Mouse (Mus musculus) embryonic facial prominence, embryonic 14.5 days (tissue): ENCODE data around the gene Nek10. TPM values are rescaled to one million over a fixed set of nuclear protein-coding genes. Genes with fewer than 3 reads are reported as not detected.

ENCODE experiments used
- ATAC-seq: fragments of 200-750 bp; cut with Nextera tagmentation; 2 replicates; pipeline ENCODE4 v1.8.0; 2017; ENCODE audit warnings: low read depth, moderate number of reproducible peaks, moderate TSS enrichment
- DNase-seq: peaks from one replicate; pipeline ENCODE4 v3.0.0-alpha.2; 2015; ENCODE audit warnings: low spot score
- H3K27ac ChIP-seq: fragments of 300-500 bp; sonication (generic); replicated peaks from 2 replicates; pipeline ENCODE4 v1.5.1; 2014; ENCODE audit warnings: low read depth, mild to moderate bottlenecking, low read length, moderate library complexity
- H3K27me3 ChIP-seq: fragments of 300-500 bp; sonication (generic); replicated peaks from 2 replicates; pipeline ENCODE4 v1.6.1; 2014; ENCODE audit warnings: low read length; ENCODE audit not compliant: control insufficient read depth, insufficient read depth
- H3K36me3 ChIP-seq: fragments of 300-500 bp; sonication (generic); 2 replicates; pipeline ENCODE4 v1.6.1; 2014; ENCODE audit warnings: low read length, mixed read lengths; ENCODE audit not compliant: control insufficient read depth, insufficient read depth
- H3K4me1 ChIP-seq: fragments of 300-500 bp; sonication (generic); 2 replicates; pipeline ENCODE4 v1.6.1; 2014; ENCODE audit warnings: antibody characterized with exemption, low read length; ENCODE audit not compliant: control insufficient read depth, insufficient read depth
- H3K4me2 ChIP-seq: fragments of 300-500 bp; sonication (generic); 2 replicates; pipeline ENCODE4 v1.6.1; 2014; ENCODE audit warnings: low read depth, mild to moderate bottlenecking, low read length, moderate library complexity, mixed read lengths
- H3K4me3 ChIP-seq: fragments of 300-500 bp; sonication (generic); 2 replicates; pipeline ENCODE4 v1.5.1; 2014; ENCODE audit warnings: low read depth, mild to moderate bottlenecking, low read length
- H3K9ac ChIP-seq: fragments of 300-500 bp; sonication (generic); 2 replicates; pipeline ENCODE4 v1.6.1; 2014; ENCODE audit warnings: low read depth, mild to moderate bottlenecking, low read length, moderate library complexity, mixed read lengths
- H3K9me3 ChIP-seq: fragments of 300-500 bp; sonication (generic); 2 replicates; pipeline ENCODE4 v1.6.1; 2016; ENCODE audit warnings: low read length; ENCODE audit not compliant: control insufficient read depth
- WGBS: fragments of 180-500 bp; shearing (Covaris S2); extraction: QIAGEN DNeasy Blood & Tissue Kit; methylation state at CpG from one replicate; pipeline ENCODE4 v1.1.7; 2014; 5-methylcytosine and 5-hydroxymethylcytosine counted together
- polyA plus RNA-seq: library from polyadenylated mRNA; unstranded; fragments of >200 nt; fragmentation: Nextera tagmentation; extraction: Ambion mirVana; gene quantifications from 2 replicates; pipeline ENCODE4 v1.2.1, GENCODE M21; 2014

Gene Nek10
- polyA plus RNA-seq, 1 experiment from 2014 or later = 0.58 TPM

DNA sequence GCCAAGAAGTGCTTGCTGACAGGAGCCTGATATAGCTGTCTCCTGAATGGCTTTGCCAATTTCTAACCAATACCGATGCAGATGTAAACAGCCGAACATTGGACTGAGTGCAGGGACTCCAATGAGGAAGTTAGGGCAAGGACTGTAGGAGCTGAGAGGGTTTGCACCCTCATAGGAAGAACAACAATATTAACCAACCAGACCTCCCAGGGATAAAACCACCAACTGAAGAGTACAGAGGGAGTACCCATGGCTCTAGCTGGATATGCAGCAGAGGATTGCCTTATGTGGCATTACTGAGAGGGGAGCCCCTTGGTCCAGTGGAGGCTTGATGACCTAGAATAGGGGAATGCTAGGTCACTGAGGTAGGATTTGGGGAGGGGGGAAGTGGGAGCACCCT is 92.1 kb downstream of the Nek10 start:
- 84% methylated on average over 2 of the region's 2 CpGs for WGBS
- Histone ChIP-seq H3K27me3 (no peaks in the 10 kb centered on the region), H3K9ac (no peak overlapping the region)

DNA sequence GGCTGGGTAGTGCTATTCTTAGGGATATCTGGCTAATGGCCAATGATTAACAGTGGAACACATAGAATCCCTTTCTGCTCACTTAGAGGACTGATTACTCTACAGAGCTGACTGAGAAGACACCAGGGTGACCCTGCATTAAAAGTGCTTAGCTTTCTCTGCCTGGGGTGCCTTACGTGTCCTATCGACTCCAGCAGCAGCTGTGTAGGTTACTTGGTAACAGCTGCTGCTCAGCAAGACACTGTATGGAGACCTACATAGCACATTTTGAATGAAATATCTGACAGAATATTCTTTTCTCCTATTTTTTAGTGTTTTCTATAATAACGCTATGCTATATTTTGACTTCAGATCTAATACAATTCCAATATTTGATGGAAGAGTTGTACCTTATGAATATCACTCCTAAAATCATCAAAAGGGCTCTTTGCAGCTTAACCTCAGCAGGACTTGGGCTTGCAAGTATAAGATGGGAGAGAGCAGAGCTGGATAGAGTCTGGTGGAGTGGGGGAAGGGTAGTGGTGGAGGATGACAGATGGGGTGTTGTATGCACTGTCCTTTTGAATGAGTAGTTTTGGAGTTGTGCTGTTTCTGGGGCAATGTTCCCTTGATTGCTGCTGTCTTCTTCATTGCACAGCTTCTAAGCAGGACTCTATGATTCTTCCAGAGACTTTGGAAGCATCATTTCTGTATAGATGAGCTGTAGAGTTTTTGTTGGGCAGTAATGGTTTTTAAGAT is 93.4 kb downstream of the Nek10 start:
- WGBS = 77% methylated on average over 3 of the region's 3 CpGs
- ATAC-seq (no peak), DNase-seq (no peak)
- Histone ChIP-seq H3K9me3 (no peaks in the 10 kb centered on the region), H3K9ac (no peak overlapping the region), H3K27ac (no peak overlapping the region), H3K4me1 (no peaks in the 10 kb centered on the region), H3K27me3 (no peaks in the 10 kb centered on the region), H3K4me2 (no peak overlapping the region), H3K36me3 (no peaks in the 10 kb centered on the region), H3K4me3 (no peak overlapping the region)

More for the DNA sequence above, 92.1 kb downstream of the Nek10 start:
- H3K27ac ChIP-seq = no peak overlapping the region
- H3K36me3 ChIP-seq = no peaks in the 10 kb centered on the region
- ATAC-seq (no peak), DNase-seq (no peak)
- H3K4me2 ChIP-seq = no peak overlapping the region
- no peaks in the 10 kb centered on the region for H3K4me1 ChIP-seq
- H3K4me3 ChIP-seq = no peak overlapping the region
- H3K9me3 ChIP-seq = no peaks in the 10 kb centered on the region

DNA sequence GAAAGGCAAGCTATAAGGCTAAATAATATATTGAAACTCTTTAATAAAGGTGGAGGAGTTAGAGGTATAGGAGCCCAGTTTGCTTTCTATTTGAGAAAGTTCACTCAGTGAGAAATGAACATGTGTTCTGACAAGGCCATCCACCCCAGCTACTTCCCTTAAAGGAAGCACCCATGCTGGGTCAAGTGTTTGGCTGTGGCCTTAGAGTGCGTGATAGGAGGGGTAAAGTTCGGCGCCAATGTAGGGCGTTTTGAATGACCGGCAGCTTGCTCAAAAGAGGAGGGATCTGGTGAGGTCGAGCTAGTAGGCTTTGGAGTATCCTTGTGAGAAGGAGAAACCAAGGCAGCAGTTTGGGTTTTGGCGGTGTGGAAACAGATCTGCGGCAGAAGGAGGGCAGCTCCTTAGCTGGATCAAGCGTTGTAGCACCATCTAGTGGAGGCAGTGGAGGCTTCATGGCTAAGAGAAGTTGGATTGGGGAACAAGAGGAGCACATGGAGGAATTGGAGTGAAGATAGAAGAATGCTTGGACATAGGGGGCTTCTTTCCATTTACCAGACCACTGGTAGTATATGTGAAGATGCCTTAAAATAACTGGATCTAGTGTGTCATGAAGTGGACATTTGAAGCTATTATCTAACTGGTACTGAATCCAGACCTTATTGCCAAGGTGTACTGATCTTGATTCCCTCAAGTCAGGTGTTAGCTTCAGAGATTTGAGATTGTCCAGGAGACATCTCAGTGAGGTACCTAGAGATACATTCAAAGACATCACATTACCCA is 101.7 kb downstream of the Nek10 start:
- Histone ChIP-seq H3K9me3 (no peaks in the 10 kb centered on the region), H3K36me3 (no peaks in the 10 kb centered on the region), H3K4me1 (no peaks in the 10 kb centered on the region), H3K27me3 (no peaks in the 10 kb centered on the region), H3K4me3 (no peak overlapping the region), H3K9ac (0 out of 2 replicates have a peak overlapping the region, but pooled peaks have one; percentile 35), H3K27ac (no peak overlapping the region), H3K4me2 (peak overlapping the region; percentile 27; the same call in 1 of the 2 replicates)
- DNase-seq (peak; percentile 85), ATAC-seq (peak; percentile 68; the same call in 1 of the 2 replicates)
- 20% methylated on average over 9 of the region's 9 CpGs for WGBS

DNA sequence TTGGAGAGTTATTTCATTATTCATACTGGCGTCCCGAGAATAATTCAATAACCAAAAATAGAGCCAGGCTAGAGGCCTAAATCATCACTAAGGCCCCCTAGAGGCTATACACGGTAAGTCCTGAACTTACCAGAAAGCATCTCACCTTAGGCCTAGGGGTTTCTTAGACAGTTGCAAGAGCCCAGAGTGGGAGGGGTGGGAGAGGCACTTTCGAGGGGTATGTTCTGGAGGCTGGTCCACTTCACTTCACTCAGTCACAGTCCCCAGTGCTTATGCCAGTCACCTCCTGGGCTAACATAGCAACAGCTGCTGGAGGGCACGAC is 102.3 kb downstream of the Nek10 start:
- Histone ChIP-seq H3K36me3 (no peaks in the 10 kb centered on the region), H3K4me1 (no peaks in the 10 kb centered on the region), H3K9me3 (no peaks in the 10 kb centered on the region), H3K27me3 (no peaks in the 10 kb centered on the region), H3K9ac (no peak overlapping the region), H3K4me3 (no peak overlapping the region), H3K27ac (no peak overlapping the region), H3K4me2 (no peak overlapping the region)
- DNase-seq (no peak), ATAC-seq (no peak)
- 71% methylated on average over 5 of the region's 5 CpGs for WGBS

DNA sequence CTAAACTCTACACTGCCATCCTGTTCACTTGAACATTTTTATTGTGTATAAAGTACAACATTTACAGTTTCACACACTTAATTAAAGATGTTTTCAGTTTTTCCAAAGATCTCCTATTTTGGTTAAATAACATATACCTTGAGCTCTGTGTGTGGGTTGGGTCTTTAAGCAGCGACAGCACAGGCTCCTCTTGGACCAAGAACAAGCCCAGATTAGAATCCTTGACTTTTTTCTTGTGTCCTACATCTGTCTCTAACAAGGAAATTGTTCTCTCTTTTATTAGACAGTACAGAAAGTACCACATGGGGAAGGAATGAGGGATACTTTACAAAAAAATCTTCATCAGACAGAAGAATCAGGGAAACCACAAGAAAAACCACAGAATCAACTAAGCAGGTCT is 122.4 kb downstream of the Nek10 start:
- Histone ChIP-seq H3K9ac (no peak overlapping the region), H3K9me3 (no peaks in the 10 kb centered on the region), H3K27ac (no peak overlapping the region), H3K27me3 (no peaks in the 10 kb centered on the region), H3K4me3 (no peak overlapping the region), H3K4me2 (no peak overlapping the region), H3K4me1 (no peaks in the 10 kb centered on the region), H3K36me3 (no peaks in the 10 kb centered on the region)
- no peak for DNase-seq
- ATAC-seq = no peak
- WGBS = 64% methylated on average over 1 of the region's 1 CpGs

DNA sequence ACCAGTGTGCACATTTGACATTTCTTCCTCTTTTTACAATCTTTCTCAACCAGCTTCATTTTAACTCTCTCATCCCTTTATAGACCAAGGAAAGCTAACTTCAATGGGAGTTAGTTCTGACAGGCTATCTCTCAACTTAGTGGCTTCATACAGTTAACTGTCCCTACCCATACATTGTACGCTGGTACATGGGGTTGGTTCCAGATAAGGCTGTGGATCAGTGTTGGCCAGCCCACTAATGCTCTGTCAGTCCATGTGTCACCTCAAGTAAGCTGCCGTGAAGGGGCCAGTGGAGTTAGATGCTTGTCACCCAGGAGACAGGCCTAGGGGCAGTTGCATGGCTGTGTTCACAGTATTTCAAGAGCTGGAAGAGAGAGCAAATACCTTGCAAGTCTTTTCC is 124.3 kb downstream of the Nek10 start:
- WGBS = 86% methylated on average over 2 of the region's 2 CpGs
- no peak overlapping the region for H3K9ac ChIP-seq

DNA sequence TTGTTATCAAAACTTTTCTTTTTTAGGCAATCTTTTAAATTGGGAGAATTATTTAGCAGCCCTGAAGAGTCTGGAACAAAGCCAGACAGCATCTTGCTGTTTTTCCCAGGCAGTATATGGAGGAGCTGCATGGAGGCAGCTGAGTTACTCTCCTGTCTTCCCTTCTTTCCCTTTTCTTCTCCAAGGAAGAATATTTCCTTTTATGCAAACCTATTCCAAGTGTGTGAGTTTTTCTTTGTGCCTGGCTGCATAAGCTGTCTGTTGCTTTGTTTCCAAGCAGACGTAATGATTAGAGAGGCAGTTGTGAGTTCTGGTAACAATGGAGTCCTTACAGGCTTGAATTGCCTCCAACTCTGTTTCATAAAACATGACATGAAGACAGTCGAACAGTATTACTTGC is 131.8 kb downstream of the Nek10 start:
- Histone ChIP-seq H3K4me1 (no peaks in the 10 kb centered on the region), H3K4me2 (no peak overlapping the region), H3K9ac (no peak overlapping the region), H3K36me3 (no peaks in the 10 kb centered on the region), H3K9me3 (no peaks in the 10 kb centered on the region), H3K27ac (no peak overlapping the region), H3K4me3 (no peak overlapping the region), H3K27me3 (no peaks in the 10 kb centered on the region)
- whole genome bisulfite sequencing = 65% methylated on average over 2 of the region's 2 CpGs
- no peak for DNase-seq
- ATAC-seq = no peak

More for the DNA sequence above, 124.3 kb downstream of the Nek10 start:
- no peaks in the 10 kb centered on the region for H3K9me3 ChIP-seq
- no peaks in the 10 kb centered on the region for H3K27me3 ChIP-seq
- H3K36me3 ChIP-seq = no peaks in the 10 kb centered on the region
- no peak overlapping the region for H3K4me3 ChIP-seq
- ATAC-seq (no peak), DNase-seq (no peak)
- no peak overlapping the region for H3K27ac ChIP-seq
- H3K4me1 ChIP-seq = no peaks in the 10 kb centered on the region
- no peak overlapping the region for H3K4me2 ChIP-seq

DNA sequence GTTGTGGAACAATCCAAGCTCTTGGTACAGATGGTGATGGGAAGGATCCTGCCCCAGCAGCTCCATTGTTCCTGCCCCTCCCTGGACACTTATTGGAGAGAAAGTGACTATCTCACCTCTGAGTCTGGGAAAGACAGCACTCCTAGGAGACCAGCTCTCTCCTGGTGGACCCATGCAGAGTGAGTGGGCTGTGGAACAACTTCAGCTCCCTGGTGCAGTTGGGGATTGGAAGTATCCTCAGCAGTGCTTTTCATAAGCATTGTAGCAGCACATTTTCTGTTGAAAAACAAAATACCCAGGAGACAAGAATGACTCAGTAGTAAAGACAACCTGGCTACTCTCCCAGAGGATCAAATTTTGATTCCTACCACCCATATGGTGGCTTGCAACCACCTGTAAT is 142.7 kb downstream of the Nek10 start:
- H3K4me3 ChIP-seq = no peak overlapping the region
- no peak for ATAC-seq
- H3K9me3 ChIP-seq = peaks cover 5% of the 10 kb centered on the region; the same call in 1 of the 2 replicates
- no peaks in the 10 kb centered on the region for H3K4me1 ChIP-seq
- H3K9ac ChIP-seq = no peak overlapping the region
- H3K4me2 ChIP-seq = no peak overlapping the region
- H3K36me3 ChIP-seq = no peaks in the 10 kb centered on the region
- H3K27ac ChIP-seq = no peak overlapping the region
- DNase-seq = no peak
- H3K27me3 ChIP-seq = no peaks in the 10 kb centered on the region
